Mouse (Mus musculus) hindbrain, embryonic 14.5 days (tissue): ENCODE measurements around the gene Carnmt1. TPM values are rescaled to one million over a fixed set of nuclear protein-coding genes. Genes with fewer than 3 reads are reported as not detected.

Source experiments
- ATAC-seq: fragments of 200-750 bp; cut with Nextera tagmentation; 2 replicates; pipeline ENCODE4 v1.8.0; 2017; ENCODE audit warnings: moderate number of reproducible peaks, mild to moderate bottlenecking, moderate TSS enrichment, moderate library complexity; ENCODE audit not compliant: low FRiP score
- DNase-seq: peaks from one replicate; pipeline ENCODE4 v3.0.0-alpha.2; 2015; ENCODE audit warnings: low spot score
- H3K27ac ChIP-seq: fragments of 300-500 bp; sonication (generic); 2 replicates; pipeline ENCODE4 v1.5.1; 2014; ENCODE audit warnings: mild to moderate bottlenecking, moderate library complexity
- H3K27me3 ChIP-seq: fragments of 300-500 bp; sonication (generic); 2 replicates; pipeline ENCODE4 v1.6.1; 2014; ENCODE audit warnings: mild to moderate bottlenecking, low read length, mixed read lengths; ENCODE audit not compliant: control insufficient read depth, insufficient read depth
- H3K36me3 ChIP-seq: fragments of 300-500 bp; sonication (generic); replicated peaks from 2 replicates; pipeline ENCODE4 v1.6.1; 2014; ENCODE audit not compliant: control insufficient read depth, insufficient read depth
- H3K4me1 ChIP-seq: fragments of 300-500 bp; sonication (generic); replicated peaks from 2 replicates; pipeline ENCODE4 v1.6.1; 2014; ENCODE audit warnings: antibody characterized with exemption, low read length, mixed read lengths; ENCODE audit not compliant: control insufficient read depth, insufficient read depth
- H3K4me2 ChIP-seq: fragments of 300-500 bp; sonication (generic); replicated peaks from 2 replicates; pipeline ENCODE4 v1.6.1; 2014; ENCODE audit warnings: mild to moderate bottlenecking, moderate library complexity
- H3K4me3 ChIP-seq: fragments of 300-500 bp; sonication (generic); replicated peaks from 2 replicates; pipeline ENCODE4 v1.5.1; 2014; ENCODE audit warnings: mild to moderate bottlenecking, low read length
- H3K9ac ChIP-seq: fragments of 300-500 bp; sonication (generic); 2 replicates; pipeline ENCODE4 v1.6.1; 2014
- H3K9me3 ChIP-seq: fragments of 300-500 bp; sonication (generic); 2 replicates; pipeline ENCODE4 v1.6.1; 2016; ENCODE audit warnings: low read length; ENCODE audit not compliant: control insufficient read depth
- WGBS: fragments of 180-500 bp; shearing (Covaris S2); extraction: QIAGEN DNeasy Blood & Tissue Kit; methylation state at CpG from one replicate; pipeline ENCODE4 v1.1.7; 2014; 5-methylcytosine and 5-hydroxymethylcytosine counted together
- polyA plus RNA-seq: library from polyadenylated mRNA; unstranded; fragments of >200 nt; fragmentation: Nextera tagmentation; extraction: Ambion mirVana; gene quantifications from 2 replicates; pipeline ENCODE4 v1.2.1, GENCODE M21; 2014

The Carnmt1 gene
- polyA plus RNA-seq, 1 experiment from 2014 or later = 15.4 TPM

GRCm38 (mm10) chr19:18649955-18650354 lies 20.6 kb upstream of the Carnmt1 start:
- Histone ChIP-seq H3K27ac (no peak overlapping the region), H3K36me3 (no peaks in the 10 kb centered on the region), H3K4me1 (no peaks in the 10 kb centered on the region), H3K9me3 (no peaks in the 10 kb centered on the region), H3K4me2 (no peak overlapping the region), H3K27me3 (no peaks in the 10 kb centered on the region), H3K9ac (no peak overlapping the region), H3K4me3 (no peak overlapping the region)
- WGBS = 83% methylated on average over 4 of the region's 4 CpGs
- ATAC-seq (no peak), DNase-seq (no peak)

GRCm38 (mm10) chr19:18650473-18650872 lies 20.1 kb upstream of the Carnmt1 start:
- no peak overlapping the region for H3K4me3 ChIP-seq
- H3K4me1 ChIP-seq = no peaks in the 10 kb centered on the region
- H3K4me2 ChIP-seq = no peak overlapping the region
- H3K27ac ChIP-seq = no peak overlapping the region
- no peak overlapping the region for H3K9ac ChIP-seq
- DNase-seq = no peak
- no peaks in the 10 kb centered on the region for H3K9me3 ChIP-seq
- no peaks in the 10 kb centered on the region for H3K36me3 ChIP-seq
- no peaks in the 10 kb centered on the region for H3K27me3 ChIP-seq
- 83% methylated on average over 6 of the region's 6 CpGs for WGBS
- no peak for ATAC-seq

GRCm38 (mm10) chr19:18652592-18652991 lies 18.0 kb upstream of the Carnmt1 start:
- Histone ChIP-seq H3K4me1 (no peaks in the 10 kb centered on the region), H3K4me3 (no peak overlapping the region), H3K4me2 (no peak overlapping the region), H3K27me3 (no peaks in the 10 kb centered on the region), H3K9ac (no peak overlapping the region), H3K27ac (no peak overlapping the region), H3K9me3 (no peaks in the 10 kb centered on the region), H3K36me3 (no peaks in the 10 kb centered on the region)
- ATAC-seq (no peak), DNase-seq (no peak)
- WGBS = 73% methylated on average over 4 of the region's 4 CpGs

DNA sequence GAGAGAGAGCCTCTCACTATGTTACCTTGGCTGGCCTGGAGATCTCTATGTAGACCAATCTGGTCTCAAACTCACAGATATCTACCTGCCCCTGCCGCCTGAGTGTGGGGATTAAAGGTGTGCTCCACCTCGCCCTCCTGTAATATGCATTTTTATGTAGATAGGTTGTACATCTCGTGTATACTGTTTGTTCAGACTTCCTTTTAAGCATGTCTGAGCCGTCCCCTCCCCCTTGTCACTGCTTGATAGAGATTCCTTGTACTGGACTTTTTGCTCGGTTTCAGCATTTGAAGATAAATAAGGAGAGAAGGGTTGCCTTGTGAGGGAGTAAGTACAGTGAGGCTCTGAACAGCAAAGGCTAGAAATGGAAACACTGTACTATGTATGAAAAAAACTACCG lies 17.5 kb upstream of the Carnmt1 start:
- Histone ChIP-seq H3K9me3 (no peaks in the 10 kb centered on the region), H3K4me2 (no peak overlapping the region), H3K4me1 (no peaks in the 10 kb centered on the region), H3K36me3 (no peaks in the 10 kb centered on the region), H3K27ac (no peak overlapping the region), H3K9ac (no peak overlapping the region), H3K27me3 (no peaks in the 10 kb centered on the region), H3K4me3 (no peak overlapping the region)
- 90% methylated on average over 6 of the region's 6 CpGs for WGBS
- no peak for ATAC-seq
- DNase-seq = no peak

- no peak overlapping the region for H3K9ac ChIP-seq
- H3K9me3 ChIP-seq = no peaks in the 10 kb centered on the region
- no peak for ATAC-seq
- H3K4me1 ChIP-seq = no peaks in the 10 kb centered on the region
- no peaks in the 10 kb centered on the region for H3K27me3 ChIP-seq
- no peaks in the 10 kb centered on the region for H3K36me3 ChIP-seq
- no peak overlapping the region for H3K27ac ChIP-seq
- no peak overlapping the region for H3K4me3 ChIP-seq
- DNase-seq = no peak
- WGBS = 88% methylated on average over 8 of the region's 8 CpGs
- H3K4me2 ChIP-seq = no peak overlapping the region
Observed at GRCm38 (mm10) chr19:18654330-18654729, 16.2 kb upstream of the Carnmt1 start.

DNA sequence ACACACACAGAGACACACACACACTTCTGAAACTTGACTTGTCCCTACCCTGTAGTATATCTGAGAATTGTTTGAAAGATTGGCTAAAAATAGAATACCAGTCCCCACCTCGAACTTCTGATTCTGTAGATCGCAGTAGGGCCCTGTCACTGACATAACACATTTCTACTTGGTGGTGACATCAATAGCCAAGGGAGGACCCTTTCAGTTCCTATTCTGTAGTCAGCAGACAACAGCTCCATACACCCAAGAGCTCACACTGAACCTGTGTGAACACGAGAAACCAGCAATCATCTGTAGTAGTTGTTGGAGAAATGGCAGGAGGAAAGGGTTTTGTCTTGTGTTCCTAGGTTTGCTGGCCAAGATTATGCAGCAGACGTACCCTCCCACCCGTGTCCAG lies 15.6 kb upstream of the Carnmt1 start:
- WGBS = 84% methylated on average over 5 of the region's 5 CpGs
- H3K4me2 ChIP-seq = no peak overlapping the region
- no peaks in the 10 kb centered on the region for H3K4me1 ChIP-seq
- no peak overlapping the region for H3K4me3 ChIP-seq
- no peak overlapping the region for H3K27ac ChIP-seq
- H3K9ac ChIP-seq = no peak overlapping the region
- H3K9me3 ChIP-seq = no peaks in the 10 kb centered on the region
- H3K27me3 ChIP-seq = no peaks in the 10 kb centered on the region
- DNase-seq (no peak), ATAC-seq (no peak)
- H3K36me3 ChIP-seq = no peaks in the 10 kb centered on the region

DNA sequence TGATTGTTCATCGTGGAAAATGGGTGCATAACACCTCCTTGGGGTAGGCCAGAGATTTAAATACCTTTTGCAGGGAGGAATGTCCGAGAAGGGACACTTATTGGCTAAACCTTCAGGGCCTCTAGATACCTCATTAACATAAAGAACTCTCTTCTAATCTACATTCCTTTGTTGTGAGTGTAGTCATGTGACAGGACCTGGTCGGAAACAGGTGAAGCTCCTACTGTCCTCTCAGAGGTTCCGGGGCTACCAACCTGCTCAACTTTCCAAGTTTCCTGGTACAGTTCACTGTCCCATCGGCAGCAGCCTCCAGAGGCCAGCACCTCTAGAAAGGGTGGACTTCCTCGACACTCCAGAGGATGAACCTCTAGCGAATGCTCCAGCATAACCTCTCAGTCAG lies 14.6 kb upstream of the Carnmt1 start:
- no peak overlapping the region for H3K27ac ChIP-seq
- no peak overlapping the region for H3K4me3 ChIP-seq
- ATAC-seq = no peak
- H3K9ac ChIP-seq = no peak overlapping the region
- no peaks in the 10 kb centered on the region for H3K36me3 ChIP-seq
- DNase-seq = no peak
- H3K4me2 ChIP-seq = no peak overlapping the region
- no peaks in the 10 kb centered on the region for H3K4me1 ChIP-seq
- H3K9me3 ChIP-seq = no peaks in the 10 kb centered on the region
- no peaks in the 10 kb centered on the region for H3K27me3 ChIP-seq
- 86% methylated on average over 7 of the region's 7 CpGs for WGBS

GRCm38 (mm10) chr19:18658473-18658872 lies 12.1 kb upstream of the Carnmt1 start:
- Histone ChIP-seq H3K36me3 (no peaks in the 10 kb centered on the region), H3K27ac (no peak overlapping the region), H3K4me1 (no peaks in the 10 kb centered on the region), H3K27me3 (no peaks in the 10 kb centered on the region), H3K9me3 (no peaks in the 10 kb centered on the region), H3K4me2 (no peak overlapping the region), H3K4me3 (no peak overlapping the region), H3K9ac (no peak overlapping the region)
- no peak for DNase-seq
- ATAC-seq = no peak
- 77% methylated on average over 4 of the region's 4 CpGs for WGBS

DNA sequence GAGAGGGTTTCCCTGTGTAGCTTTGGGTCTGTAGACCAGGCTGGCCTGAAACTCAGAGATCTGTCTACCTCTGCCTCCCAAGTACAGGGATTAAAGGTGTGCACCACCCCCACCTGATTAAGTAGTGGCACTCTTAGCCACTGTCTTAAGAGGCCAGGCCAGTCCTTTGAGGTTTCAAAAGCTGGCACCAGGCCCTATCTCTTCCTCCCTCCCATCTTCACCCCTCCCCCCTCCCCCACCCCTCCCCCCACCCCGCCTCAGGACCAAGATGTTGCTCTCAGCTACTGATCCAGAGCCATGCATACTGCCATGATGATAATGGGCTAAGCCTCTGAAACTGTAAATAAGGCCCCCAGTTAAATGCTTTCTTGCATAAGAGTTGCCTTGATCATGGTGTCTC lies 11.2 kb upstream of the Carnmt1 start:
- 67% methylated on average over 1 of the region's 1 CpGs for WGBS
- no peaks in the 10 kb centered on the region for H3K9me3 ChIP-seq
- ATAC-seq (no peak), DNase-seq (no peak)
- no peak overlapping the region for H3K4me2 ChIP-seq
- H3K27me3 ChIP-seq = no peaks in the 10 kb centered on the region
- H3K27ac ChIP-seq = no peak overlapping the region
- no peaks in the 10 kb centered on the region for H3K4me1 ChIP-seq
- H3K9ac ChIP-seq = no peak overlapping the region
- H3K4me3 ChIP-seq = no peak overlapping the region
- no peaks in the 10 kb centered on the region for H3K36me3 ChIP-seq

- ATAC-seq (no peak), DNase-seq (no peak)
- H3K27me3 ChIP-seq = no peaks in the 10 kb centered on the region
- H3K36me3 ChIP-seq = no peaks in the 10 kb centered on the region
- H3K9ac ChIP-seq = no peak overlapping the region
- no peak overlapping the region for H3K27ac ChIP-seq
- 91% methylated on average over 3 of the region's 3 CpGs for WGBS
- no peak overlapping the region for H3K4me3 ChIP-seq
- no peaks in the 10 kb centered on the region for H3K4me1 ChIP-seq
- H3K9me3 ChIP-seq = no peaks in the 10 kb centered on the region
- H3K4me2 ChIP-seq = no peak overlapping the region
Observed at GRCm38 (mm10) chr19:18660466-18660865, 10.1 kb upstream of the Carnmt1 start.
